Mouse (Mus musculus) granulocyte monocyte progenitor cell, adult 5-6 weeks (primary cell): ENCODE results near the gene Ubtf. TPM values are rescaled to one million over a fixed set of nuclear protein-coding genes. Genes with fewer than 3 reads are reported as not detected.
"Not testable (repeated sequence)": the region's sequence is repeated elsewhere in the genome, so short reads cannot be mapped to it uniquely, and the experiment has no call there.

ENCODE experiments used
- ATAC-seq: replicated peaks from 2 replicates; pipeline ENCODE4 v1.8.0; 2016; ENCODE audit warnings: mild to moderate bottlenecking, moderate TSS enrichment, inconsistent platforms; ENCODE audit not compliant: poor library complexity, severe bottlenecking
- total RNA-seq, 2 experiments: library from RNA; stranded (forward) in 1 of 2; stranded (reverse) in 1 of 2; fragments of 200-712, 200-1000 nt in 1 of 2; fragments of >200 nt in 1 of 2; fragmentation: Nextera tagmentation in 1 of 2; gene quantifications; 2 replicates each; pipeline ENCODE4 v1.2.3; 2014 to 2017

Ubtf gene
- total RNA-seq, 2 experiments from 2014 or later: 56.3 to 164 TPM

- ATAC-seq: no peak
Observed at GRCm38 (mm10) chr11:102297577-102298556, 21.7 kb downstream of the Ubtf start.

GRCm38 (mm10) chr11:102296491-102297472 lies 22.8 kb downstream of the Ubtf start, which contains the start of gene Atxn7l3:
Gene Atxn7l3, minus strand, starts transcription at chr11:102296631.
- peak; percentile 84 for ATAC-seq

- ATAC-seq: 0 out of 2 replicates have a peak, but pooled peaks have one; percentile 4
Observed at GRCm38 (mm10) chr11:102295598-102296471, 23.7 kb downstream of the Ubtf start.

- ATAC-seq: peak; percentile 28
Observed at GRCm38 (mm10) chr11:102294887-102295597, 24.5 kb downstream of the Ubtf start.

- no peak for ATAC-seq
Observed at GRCm38 (mm10) chr11:102294416-102294815, 25.1 kb downstream of the Ubtf start.

- no peak for ATAC-seq
Observed at GRCm38 (mm10) chr11:102293971-102294370, 25.6 kb downstream of the Ubtf start.

- ATAC-seq: no peak
Observed at GRCm38 (mm10) chr11:102291051-102291535, 28.4 kb downstream of the Ubtf start.

GRCm38 (mm10) chr11:102290141-102290540 lies 29.4 kb downstream of the Ubtf start:
- no peak for ATAC-seq

- ATAC-seq: no peak
Observed at GRCm38 (mm10) chr11:102289511-102290100, 29.9 kb downstream of the Ubtf start.

- no peak for ATAC-seq
Observed at GRCm38 (mm10) chr11:102288913-102289312, 30.6 kb downstream of the Ubtf start.

GRCm38 (mm10) chr11:102288027-102288804 lies 31.3 kb downstream of the Ubtf start:
- ATAC-seq: no peak

GRCm38 (mm10) chr11:102287485-102287884 lies 32.1 kb downstream of the Ubtf start:
- no peak for ATAC-seq

- peak; percentile 60 for ATAC-seq
Observed at GRCm38 (mm10) chr11:102285095-102285834, 34.3 kb downstream of the Ubtf start.

GRCm38 (mm10) chr11:102284501-102285094 lies 34.9 kb downstream of the Ubtf start, which contains the start of gene Tmub2:
Gene Tmub2, plus strand, starts transcription at chr11:102284931.
- peak; percentile 95 for ATAC-seq

- ATAC-seq: no peak
Observed at GRCm38 (mm10) chr11:102283922-102284321, 35.6 kb downstream of the Ubtf start.

- ATAC-seq: not testable (repeated sequence)
Observed at GRCm38 (mm10) chr11:102280267-102280666, 39.3 kb downstream of the Ubtf start.
